Mouse (Mus musculus): ENCODE measurements around the gene Ptprcap. TPM values are rescaled to one million over a fixed set of nuclear protein-coding genes. Genes with fewer than 3 reads are reported as not detected.

Gene Ptprcap
- polyA plus RNA-seq, 1 experiment = 169 TPM

DNA sequence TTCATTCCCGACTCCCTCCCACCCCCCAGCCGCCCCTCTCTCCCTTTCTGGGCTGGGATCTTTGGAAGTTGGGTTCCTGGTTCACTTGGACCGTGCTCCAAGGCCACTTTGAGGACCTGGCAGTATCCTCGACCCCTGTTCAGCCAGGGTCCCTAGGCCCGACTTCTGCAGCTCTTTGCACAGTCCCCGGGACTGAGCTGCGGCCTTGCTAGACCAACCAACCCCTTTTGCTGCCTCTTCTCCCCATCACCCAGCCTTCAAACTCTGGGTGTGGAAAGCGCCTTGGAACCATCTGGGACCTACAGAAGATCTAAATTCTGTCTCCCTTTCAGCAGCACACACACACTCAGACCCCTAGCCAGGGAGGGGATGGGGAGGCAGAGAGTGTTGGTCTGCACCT, 4.6 kb upstream of the Ptprcap start:
- H3K4me1 ChIP-seq (ENCODE audit: control insufficient read depth, insufficient read depth, insufficient read length, low read length) = peaks cover 12% of the 10 kb centered on the region
- H3K36me3 ChIP-seq (ENCODE audit: control insufficient read depth, insufficient read depth, low read length) = peaks cover 40% of the 10 kb centered on the region
- WGBS = under 1% methylated on average over 8 of the region's 8 CpGs
- no peaks in the 10 kb centered on the region for H3K27me3 ChIP-seq (ENCODE audit: control insufficient read depth, insufficient read depth, low read length)
- H3K4me3 ChIP-seq (ENCODE audit: low read depth, low read length) = peak overlapping the region; percentile 94
- no peak for TF ChIP-seq POLR2A (IDR thresholded peaks at IDR 0.05; ENCODE audit: low read depth, low read length)
- no peak for TF ChIP-seq CTCF (IDR thresholded peaks at IDR 0.05; ENCODE audit: extremely low read depth, insufficient read length, insufficient replicate concordance, low read depth, low read length)
- H3K27ac ChIP-seq (ENCODE audit: insufficient read depth, low read depth, low read length) = peak overlapping the region; percentile 86

DNA sequence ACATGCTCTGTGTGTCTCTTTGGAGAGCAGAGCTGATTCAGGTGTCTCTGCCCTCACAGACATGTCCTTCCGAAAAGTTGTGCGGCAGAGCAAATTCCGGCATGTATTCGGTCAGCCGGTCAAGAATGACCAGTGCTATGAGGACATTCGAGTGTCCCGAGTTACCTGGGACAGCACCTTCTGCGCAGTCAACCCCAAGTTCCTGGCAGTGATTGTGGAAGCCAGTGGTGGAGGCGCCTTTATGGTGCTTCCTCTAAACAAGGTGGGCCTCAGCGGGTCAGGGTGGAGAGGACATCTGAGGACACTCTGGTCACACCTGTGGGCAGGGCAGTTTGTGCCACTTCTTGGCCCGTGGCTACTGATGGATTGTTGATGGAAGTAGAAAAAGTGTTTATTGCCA, 4.1 kb upstream of the Ptprcap start:
- no peaks in the 10 kb centered on the region for H3K27me3 ChIP-seq (ENCODE audit: control insufficient read depth, insufficient read depth, low read length)
- peak overlapping the region; percentile 86 for H3K27ac ChIP-seq (ENCODE audit: insufficient read depth, low read depth, low read length)
- H3K36me3 ChIP-seq (ENCODE audit: control insufficient read depth, insufficient read depth, low read length) = peaks cover 40% of the 10 kb centered on the region
- H3K4me3 ChIP-seq (ENCODE audit: low read depth, low read length) = peak overlapping the region; percentile 94
- WGBS = 40% methylated on average over 11 of the region's 11 CpGs
- H3K4me1 ChIP-seq (ENCODE audit: control insufficient read depth, insufficient read depth, insufficient read length, low read length) = peaks cover 12% of the 10 kb centered on the region
- TF ChIP-seq POLR2A (IDR thresholded peaks at IDR 0.05; ENCODE audit: low read depth, low read length) (no peak), CTCF (IDR thresholded peaks at IDR 0.05; ENCODE audit: extremely low read depth, insufficient read length, insufficient replicate concordance, low read depth, low read length) (no peak)

DNA sequence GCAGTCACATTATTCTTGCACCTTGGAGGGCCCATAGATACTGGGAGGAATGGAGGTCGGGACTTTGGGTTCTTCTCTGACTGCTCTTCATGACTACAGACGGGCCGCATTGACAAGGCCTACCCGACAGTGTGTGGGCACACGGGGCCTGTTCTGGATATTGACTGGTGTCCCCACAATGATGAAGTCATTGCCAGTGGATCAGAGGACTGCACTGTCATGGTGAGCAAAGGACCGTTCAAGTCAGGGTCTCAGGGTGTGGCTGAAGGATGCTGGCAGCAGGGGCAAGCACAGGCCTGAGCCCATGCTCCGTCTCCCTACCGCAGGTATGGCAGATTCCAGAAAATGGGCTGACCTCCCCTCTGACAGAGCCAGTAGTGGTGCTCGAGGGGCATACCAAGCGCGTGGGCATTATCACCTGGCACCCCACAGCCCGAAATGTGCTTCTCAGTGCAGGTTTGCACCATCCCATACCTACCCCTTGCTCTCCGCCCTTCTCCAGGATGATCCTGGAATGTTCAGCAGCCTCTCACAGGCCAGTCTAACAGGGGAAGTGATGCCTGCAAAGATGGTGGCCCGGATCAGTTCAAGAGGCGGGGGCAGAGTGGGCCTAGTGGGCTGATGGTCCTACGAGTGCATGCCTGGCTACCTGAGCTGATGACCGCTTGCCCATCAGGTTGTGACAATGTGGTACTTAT, 3.5 kb upstream of the Ptprcap start:
- H3K4me1 ChIP-seq (ENCODE audit: control insufficient read depth, insufficient read depth, insufficient read length, low read length) = peaks cover 12% of the 10 kb centered on the region
- H3K36me3 ChIP-seq (ENCODE audit: control insufficient read depth, insufficient read depth, low read length) = peaks cover 40% of the 10 kb centered on the region
- no peak for TF ChIP-seq CTCF (IDR thresholded peaks at IDR 0.05; ENCODE audit: extremely low read depth, insufficient read length, insufficient replicate concordance, low read depth, low read length)
- no peak for TF ChIP-seq POLR2A (IDR thresholded peaks at IDR 0.05; ENCODE audit: low read depth, low read length)
- no peaks in the 10 kb centered on the region for H3K27me3 ChIP-seq (ENCODE audit: control insufficient read depth, insufficient read depth, low read length)
- peak overlapping the region; percentile 94 for H3K4me3 ChIP-seq (ENCODE audit: low read depth, low read length)
- 84% methylated on average over 17 of the region's 17 CpGs for WGBS
- H3K27ac ChIP-seq (ENCODE audit: insufficient read depth, low read depth, low read length) = peak overlapping the region; percentile 86

DNA sequence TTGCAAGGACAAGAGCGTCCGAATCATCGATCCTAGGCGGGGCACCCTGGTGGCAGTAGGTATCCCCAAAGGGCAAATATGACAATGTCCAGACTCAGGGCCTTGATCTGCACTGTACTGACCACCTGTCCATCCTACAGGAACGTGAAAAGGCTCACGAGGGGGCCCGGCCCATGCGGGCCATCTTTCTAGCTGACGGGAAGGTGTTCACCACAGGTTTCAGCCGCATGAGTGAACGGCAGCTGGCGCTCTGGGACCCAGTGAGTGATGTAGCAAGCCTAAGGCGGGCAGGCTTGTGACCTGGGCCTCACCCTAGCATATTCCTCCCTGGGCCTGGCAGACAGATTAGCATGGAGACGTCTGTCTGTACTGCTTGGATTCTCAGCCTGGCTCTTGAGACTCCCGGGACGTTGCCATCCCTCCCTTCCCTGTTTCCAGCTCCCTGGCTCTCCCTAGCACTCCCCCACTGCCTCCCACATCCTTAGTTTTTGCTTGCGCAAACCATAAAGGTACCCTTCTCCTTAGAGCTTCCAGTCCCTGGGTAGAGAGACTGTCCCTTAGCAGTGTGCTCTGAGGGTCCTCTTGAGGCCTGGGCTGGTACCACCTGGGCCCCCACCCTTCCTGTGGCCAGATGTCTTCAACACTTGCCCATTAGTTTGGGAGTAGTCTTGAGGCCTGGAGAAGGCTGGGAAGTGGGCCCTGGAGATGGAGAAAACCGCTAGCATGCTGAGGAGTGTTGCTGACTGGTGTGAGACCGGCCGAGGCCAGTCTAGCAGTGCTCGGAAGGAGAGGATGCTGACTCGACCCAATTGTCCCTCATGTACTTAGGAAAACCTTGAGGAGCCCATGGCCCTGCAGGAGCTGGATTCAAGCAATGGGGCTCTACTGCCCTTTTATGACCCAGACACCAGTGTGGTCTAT, 2.6 kb upstream of the Ptprcap start:
- 90% methylated on average over 22 of the region's 22 CpGs for WGBS
- no peaks in the 10 kb centered on the region for H3K27me3 ChIP-seq (ENCODE audit: control insufficient read depth, insufficient read depth, low read length)
- H3K36me3 ChIP-seq (ENCODE audit: control insufficient read depth, insufficient read depth, low read length) = peaks cover 40% of the 10 kb centered on the region
- no peak overlapping the region for H3K27ac ChIP-seq (ENCODE audit: insufficient read depth, low read depth, low read length)
- TF ChIP-seq CTCF (IDR thresholded peaks at IDR 0.05; ENCODE audit: extremely low read depth, insufficient read length, insufficient replicate concordance, low read depth, low read length) (no peak), POLR2A (IDR thresholded peaks at IDR 0.05; ENCODE audit: low read depth, low read length) (no peak)
- 0 out of 2 replicates have a peak overlapping the region, but pooled peaks have one; percentile 94 for H3K4me3 ChIP-seq (ENCODE audit: low read depth, low read length)
- peaks cover 12% of the 10 kb centered on the region for H3K4me1 ChIP-seq (ENCODE audit: control insufficient read depth, insufficient read depth, insufficient read length, low read length)

DNA sequence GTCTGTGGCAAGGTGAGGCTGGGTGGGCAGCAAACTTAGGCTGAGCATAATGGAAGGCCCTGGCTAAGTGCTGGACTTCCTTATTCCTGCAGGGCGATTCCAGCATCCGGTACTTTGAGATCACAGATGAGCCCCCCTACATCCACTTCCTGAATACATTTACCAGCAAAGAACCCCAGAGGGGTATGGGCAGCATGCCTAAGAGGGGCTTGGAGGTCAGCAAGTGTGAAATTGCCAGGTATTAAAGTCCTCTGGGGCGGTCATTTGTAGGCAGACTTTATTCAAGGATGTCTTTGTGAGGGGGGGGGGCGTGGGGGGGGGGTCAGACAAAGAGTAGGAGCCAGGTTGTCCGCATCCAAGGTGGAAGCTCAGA, 1.9 kb upstream of the Ptprcap start:
- 73% methylated on average over 5 of the region's 5 CpGs for WGBS
- no peak for TF ChIP-seq POLR2A (IDR thresholded peaks at IDR 0.05; ENCODE audit: low read depth, low read length)
- no peak for TF ChIP-seq CTCF (IDR thresholded peaks at IDR 0.05; ENCODE audit: extremely low read depth, insufficient read length, insufficient replicate concordance, low read depth, low read length)
- Histone ChIP-seq H3K4me3 (ENCODE audit: low read depth, low read length) (no peak overlapping the region), H3K36me3 (ENCODE audit: control insufficient read depth, insufficient read depth, low read length) (peaks cover 45% of the 10 kb centered on the region), H3K4me1 (ENCODE audit: control insufficient read depth, insufficient read depth, insufficient read length, low read length) (peaks cover 12% of the 10 kb centered on the region), H3K27ac (ENCODE audit: insufficient read depth, low read depth, low read length) (no peak overlapping the region), H3K27me3 (ENCODE audit: control insufficient read depth, insufficient read depth, low read length) (no peaks in the 10 kb centered on the region)

DNA sequence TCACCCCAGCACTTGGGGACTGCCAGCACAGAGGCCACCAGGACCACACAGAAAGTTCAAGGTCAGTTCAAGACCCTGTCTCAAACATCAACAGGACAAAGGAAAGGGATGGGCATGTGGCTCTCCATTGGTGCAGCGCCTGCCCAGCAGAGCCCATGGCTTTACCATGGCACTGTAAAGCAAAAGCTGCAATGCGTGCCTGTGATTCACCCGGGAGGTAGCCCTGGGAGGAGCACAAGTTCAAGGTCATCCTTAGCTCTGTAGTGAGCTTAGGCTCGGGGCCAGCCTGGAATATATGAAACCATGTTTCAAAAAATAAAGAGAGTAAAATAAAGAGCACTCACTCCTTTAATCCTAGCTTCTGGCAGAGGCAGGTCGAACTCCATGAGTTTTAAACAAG, 1.5 kb upstream of the Ptprcap start:
- H3K27ac ChIP-seq (ENCODE audit: insufficient read depth, low read depth, low read length) = no peak overlapping the region
- TF ChIP-seq POLR2A (IDR thresholded peaks at IDR 0.05; ENCODE audit: low read depth, low read length) (no peak), CTCF (IDR thresholded peaks at IDR 0.05; ENCODE audit: extremely low read depth, insufficient read length, insufficient replicate concordance, low read depth, low read length) (no peak)
- peaks cover 12% of the 10 kb centered on the region for H3K4me1 ChIP-seq (ENCODE audit: control insufficient read depth, insufficient read depth, insufficient read length, low read length)
- 79% methylated on average over 5 of the region's 5 CpGs for WGBS
- no peaks in the 10 kb centered on the region for H3K27me3 ChIP-seq (ENCODE audit: control insufficient read depth, insufficient read depth, low read length)
- peaks cover 48% of the 10 kb centered on the region for H3K36me3 ChIP-seq (ENCODE audit: control insufficient read depth, insufficient read depth, low read length)
- H3K4me3 ChIP-seq (ENCODE audit: low read depth, low read length) = no peak overlapping the region

Measured in small intestine, adult 2 months (tissue).